Comparison of ENCODE assay signal across 8 mouse cellular contexts in the genomic region with DNA sequence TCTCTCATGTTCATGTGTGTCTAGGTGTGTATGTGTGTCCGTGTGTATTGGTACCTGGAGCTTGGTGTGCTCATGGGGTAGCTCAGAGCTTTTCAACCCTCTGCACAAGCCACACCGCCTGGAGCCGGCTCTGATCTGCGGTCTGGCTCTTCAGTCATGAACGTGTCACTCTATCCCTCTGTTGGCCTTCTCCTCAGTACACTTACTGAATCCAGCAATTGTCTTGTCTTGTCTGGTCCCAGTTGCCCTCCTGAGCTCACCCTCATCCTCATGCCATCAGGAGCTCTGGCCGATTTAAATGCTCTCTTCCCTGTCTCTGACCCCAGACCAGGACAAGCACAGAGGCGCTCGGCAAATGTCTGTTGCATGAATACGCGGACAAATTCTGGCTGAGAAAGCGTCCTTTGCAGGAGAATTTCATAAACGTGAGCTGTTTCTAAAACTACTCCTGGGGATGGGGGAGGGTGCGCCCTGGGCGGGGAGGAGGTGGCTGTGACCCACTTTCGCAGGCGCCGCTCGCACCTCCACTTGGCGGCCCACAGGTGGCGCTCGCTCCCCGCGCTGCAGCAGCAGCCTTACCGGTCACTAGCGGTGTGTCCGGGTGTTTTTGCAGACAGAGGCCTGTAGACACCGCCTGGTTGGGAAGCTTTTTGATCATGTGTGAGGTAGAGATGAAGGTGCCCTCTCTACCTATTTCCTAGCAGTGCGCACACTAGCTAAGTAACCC. TPM values are rescaled to one million over a fixed set of nuclear protein-coding genes. Genes with fewer than 3 reads are reported as not detected.
DNase-seq lines count a peak whose midpoint lies in the region; ATAC-seq and TF ChIP-seq lines count a peak whose summit lies in the region.

No protein-coding gene starts in this region.

- H3K36me3 ChIP-seq in G1E (replicated peaks) = no peaks in the 10 kb centered on the region
- H3K36me3 ChIP-seq in lung, embryonic 15.5 days = no peaks in the 10 kb centered on the region

- H3K9me3 ChIP-seq in G1E (replicated peaks) = no peaks in the 10 kb centered on the region
- no peaks in the 10 kb centered on the region for H3K9me3 ChIP-seq in lung, embryonic 15.5 days

- peaks cover 60% of the 10 kb centered on the region for H3K4me1 ChIP-seq in G1E (ENCODE audit: insufficient read depth, low read depth, low read length)
- H3K4me1 ChIP-seq in lung, embryonic 15.5 days = peaks cover 37% of the 10 kb centered on the region
- H3K4me1 ChIP-seq in olfactory bulb, adult 2 months (ENCODE audit: control insufficient read depth, insufficient read depth, low read length) = peaks cover 19% of the 10 kb centered on the region

- DNase-seq in G1E (ENCODE audit: low spot score) = peak; percentile 82
- DNase-seq in cerebellum, adult 9-10 months = peak; percentile 92
- peak; percentile 60 for DNase-seq in layer of hippocampus, adult 9-10 months (ENCODE audit: low spot score)
- DNase-seq in testis, postnatal 14 days (ENCODE audit: low spot score) = peak; percentile 74

- no peak for TF ChIP-seq POLR2A in olfactory bulb, adult 2 months (IDR thresholded peaks at IDR 0.05; ENCODE audit: insufficient read depth, low read depth, low read length)

- no peak for ATAC-seq in G1E (ENCODE audit: extremely low read depth, insufficient number of reproducible peaks, low FRiP score, poor library complexity, severe bottlenecking)
- ATAC-seq in frontal cortex, adult (ENCODE audit: low TSS enrichment) = peak; percentile 95
- ATAC-seq in hematopoietic stem cell, adult 5-6 weeks (replicated peaks in 1 of 2; ENCODE audit: insufficient read depth in 1 of 2, low FRiP score in 2 of 2, low TSS enrichment in 1 of 2, low read depth in 1 of 2, poor library complexity in 2 of 2, severe bottlenecking in 2 of 2) = peak; percentile 88 to 89
- ATAC-seq in lung, embryonic 15.5 days (ENCODE audit: borderline replicate concordance, extremely low read depth, low FRiP score, low TSS enrichment) = peak; percentile 45; the same call in 1 of the 2 replicates

- 16% methylated on average over 28 of the region's 28 CpGs for WGBS in lung, embryonic 15.5 days
- 11% methylated on average over 28 of the region's 28 CpGs for WGBS in olfactory bulb, adult 2 months

- peak; percentile 91 for TF ChIP-seq CTCF in G1E (IDR thresholded peaks at IDR 0.05; ENCODE audit: low read depth, low read length)
- TF ChIP-seq CTCF in olfactory bulb, adult 2 months (IDR thresholded peaks at IDR 0.05; ENCODE audit: insufficient read depth, low read depth, low read length) = peak; percentile 94

- no peak overlapping the region; the same call in 1 of the 2 replicates for H3K4me3 ChIP-seq in G1E (ENCODE audit: low read depth, low read length)
- H3K4me3 ChIP-seq in lung, embryonic 15.5 days = no peak overlapping the region
- peak overlapping the region; percentile 1; the same call in 1 of the 2 replicates for H3K4me3 ChIP-seq in olfactory bulb, adult 2 months (ENCODE audit: insufficient read depth, low read depth, low read length)

- no peaks in the 10 kb centered on the region for H3K27me3 ChIP-seq in G1E (ENCODE audit: insufficient read depth, low read length)
- H3K27me3 ChIP-seq in lung, embryonic 15.5 days = no peaks in the 10 kb centered on the region

- H3K27ac ChIP-seq in lung, embryonic 15.5 days = no peak overlapping the region
- H3K27ac ChIP-seq in olfactory bulb, adult 2 months (ENCODE audit: insufficient read depth, low read depth, low read length) = no peak overlapping the region

- H3K4me2 ChIP-seq in lung, embryonic 15.5 days = peak overlapping the region; percentile 41

- peak overlapping the region; percentile 23; the same call in 1 of the 2 replicates for H3K9ac ChIP-seq in lung, embryonic 15.5 days

RNA-seq across cellular contexts. Expression of a gene that starts 41.9 kb away (rescaled TPM):
- total RNA-seq in G1E (2014; fragmentation: Nextera tagmentation) (223 and 228 TPM in 2 replicates), G1E (2017) (405 and 468 TPM in 2 replicates)
- polyA plus RNA-seq in G1E (2012) = 69.3 and 92.9 TPM in 2 replicates
- total RNA-seq in hematopoietic stem cell, adult 5-6 weeks (2017) = 23.2 and 24.9 TPM in 2 replicates
- polyA plus RNA-seq in lung, embryonic 15.5 days (2015; fragmentation: Nextera tagmentation; extraction: Ambion mirVana) = 56.7 and 64.0 TPM in 2 replicates
- polyA plus RNA-seq in olfactory bulb, adult 2 months (2012; ENCODE audit: insufficient read depth, insufficient read length, low replicate concordance, missing spikeins) = not detected in 2 replicates
